Mouse (Mus musculus) myocyte (in vitro differentiated cells): ENCODE results near the gene Mlxip. TPM values are rescaled to one million over a fixed set of nuclear protein-coding genes. Genes with fewer than 3 reads are reported as not detected.

Experiments
- H3K27me3 ChIP-seq: one replicate; pipeline ENCODE4 v1.6.1; 2011; ENCODE audit not compliant: control insufficient read depth, insufficient read depth, insufficient read length
- H3K36me3 ChIP-seq: one replicate; pipeline ENCODE4 v1.6.1; 2011; ENCODE audit not compliant: control insufficient read depth, insufficient read depth
- H3K4me2 ChIP-seq: one replicate; pipeline ENCODE4 v1.6.1; 2011; ENCODE audit warnings: low read depth, control low read depth
- H3K4me3 ChIP-seq: one replicate; pipeline ENCODE4 v1.5.1; 2011; ENCODE audit warnings: mild to moderate bottlenecking, control low read depth, moderate library complexity
- H3K79me2 ChIP-seq: one replicate; pipeline ENCODE4 v1.6.1; 2011; ENCODE audit not compliant: control insufficient read depth, insufficient read depth
- H3ac ChIP-seq: one replicate; pipeline ENCODE4 v1.6.1; 2011; ENCODE audit not compliant: control insufficient read depth, insufficient read length
- CEBPB ChIP-seq: IDR thresholded peaks from 2 replicates; pipeline ENCODE4 v1.6.1; 2011; ENCODE audit warnings: mild to moderate bottlenecking, moderate library complexity; ENCODE audit not compliant: poor library complexity, insufficient read depth, severe bottlenecking
- E2F4 ChIP-seq: IDR thresholded peaks from one replicate; pipeline ENCODE4 v1.6.1; 2011; ENCODE audit warnings: mild to moderate bottlenecking, control low read depth, moderate library complexity; ENCODE audit not compliant: insufficient read depth
- MAX ChIP-seq: IDR thresholded peaks from one replicate; pipeline ENCODE4 v1.6.1; 2011; ENCODE audit warnings: low read depth, mild to moderate bottlenecking, control low read depth
- MYOD1 ChIP-seq, 3 experiments: IDR thresholded peaks; one replicate each; pipeline ENCODE4 v1.6.1; 2011; ENCODE audit warnings: control low read depth in 2 of 3, low read depth in 2 of 3, mild to moderate bottlenecking in 2 of 3, moderate library complexity in 1 of 3; ENCODE audit not compliant: insufficient read length in 2 of 3, control insufficient read depth in 1 of 3
- MYOG ChIP-seq, 3 experiments: IDR thresholded peaks; one replicate each; pipeline ENCODE4 v1.6.1; 2011; ENCODE audit warnings: control low read depth in 2 of 3, low read depth in 2 of 3, mild to moderate bottlenecking in 2 of 3; ENCODE audit not compliant: insufficient read length in 2 of 3, control insufficient read depth in 1 of 3, insufficient read depth in 1 of 3
- POLR2A ChIP-seq: IDR thresholded peaks from one replicate; pipeline ENCODE4 v1.6.1; 2011; ENCODE audit warnings: low read depth, mild to moderate bottlenecking, control low read depth, moderate library complexity; ENCODE audit not compliant: insufficient read length
- POLR2AphosphoS2 ChIP-seq: IDR thresholded peaks from one replicate; pipeline ENCODE4 v1.6.1; 2011; ENCODE audit warnings: low read depth, control low read depth; ENCODE audit not compliant: insufficient read length
- REST ChIP-seq: IDR thresholded peaks from one replicate; pipeline ENCODE4 v1.6.1; 2011; ENCODE audit warnings: mild to moderate bottlenecking, control low read depth, moderate library complexity; ENCODE audit not compliant: insufficient read depth, insufficient read length
- SRF ChIP-seq: IDR thresholded peaks from one replicate; pipeline ENCODE4 v1.6.1; 2011; ENCODE audit warnings: low read depth; ENCODE audit not compliant: control insufficient read depth, insufficient read length
- TCF12 ChIP-seq: IDR thresholded peaks from one replicate; pipeline ENCODE4 v1.6.1; 2011; ENCODE audit warnings: mild to moderate bottlenecking, control low read depth; ENCODE audit not compliant: poor library complexity, insufficient read depth, severe bottlenecking
- TCF3 ChIP-seq: IDR thresholded peaks from one replicate; pipeline ENCODE4 v1.6.1; 2011; ENCODE audit warnings: low read depth, control low read depth; ENCODE audit not compliant: insufficient read length
- USF1 ChIP-seq: IDR thresholded peaks from one replicate; pipeline ENCODE4 v1.6.1; 2011; ENCODE audit warnings: low read depth, mild to moderate bottlenecking, control low read depth, moderate library complexity
- polyA plus RNA-seq: library from polyadenylated mRNA; unstranded; fragments of >200 nt; fragmentation: generic; extraction: Trizol; gene quantifications from one replicate; pipeline ENCODE4 v1.2.1, GENCODE M21; 2012; ENCODE audit warnings: missing spikeins

The Mlxip gene
- polyA plus RNA-seq, 1 experiment: 6.0 TPM

DNA sequence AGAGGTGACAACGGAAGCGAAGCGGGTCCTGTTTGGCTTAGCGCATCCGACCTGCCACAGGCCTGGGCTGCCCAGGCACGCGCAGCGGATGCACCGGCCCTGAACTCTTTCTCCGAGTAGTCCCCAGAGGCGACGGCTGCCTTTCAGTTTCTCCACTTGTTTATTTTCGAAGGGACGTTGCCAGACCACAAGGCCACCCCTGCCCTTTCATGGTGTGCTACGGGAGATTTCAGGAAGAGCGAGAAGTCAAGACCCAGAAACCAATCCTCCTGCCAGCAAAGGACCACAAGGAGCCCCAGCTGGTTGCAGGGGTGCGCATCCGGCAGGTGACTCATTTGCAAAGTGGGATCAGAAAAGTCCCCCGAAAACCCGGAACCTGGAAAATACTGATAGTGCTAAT is 12.6 kb upstream of the Mlxip start:
- Histone ChIP-seq H3K27me3 (no peaks in the 10 kb centered on the region), H3K79me2 (no peaks in the 10 kb centered on the region), H3K36me3 (no peaks in the 10 kb centered on the region), H3ac (no peak overlapping the region), H3K4me2 (peak overlapping the region; percentile 54), H3K4me3 (no peak overlapping the region)
- TF ChIP-seq REST: no peak
- TF ChIP-seq USF1: no peak
- no peak for TF ChIP-seq MAX
- no peak for TF ChIP-seq TCF12
- no peak for TF ChIP-seq SRF
- no peak for TF ChIP-seq MYOG (IDR thresholded peaks at IDR 0.05; ENCODE audit: control insufficient read depth in 1 of 3, insufficient read depth in 1 of 3, insufficient read length in 2 of 3, low read depth in 2 of 3)
- no peak for TF ChIP-seq POLR2A

DNA sequence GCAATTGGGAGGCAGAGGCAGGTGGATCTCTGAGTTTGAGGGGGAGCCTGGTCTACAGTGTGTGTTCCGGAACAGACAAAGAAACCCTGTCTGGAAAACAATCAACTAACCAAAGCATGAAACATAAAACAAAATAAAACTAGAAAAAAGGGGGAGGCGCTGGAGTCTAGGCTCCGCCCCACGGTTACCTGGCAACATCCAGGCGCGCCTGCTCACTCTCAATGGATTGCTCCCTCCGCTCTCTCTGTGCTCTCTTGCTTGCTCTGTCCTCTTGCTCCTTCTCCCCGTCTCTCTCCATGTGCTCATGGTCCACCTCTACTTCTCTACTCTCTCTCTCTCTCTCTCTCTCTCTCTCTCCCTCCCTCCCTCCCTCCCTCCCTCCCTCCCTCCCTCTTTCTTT is 11.9 kb upstream of the Mlxip start:
- Histone ChIP-seq H3K4me2 (no peak overlapping the region), H3K27me3 (no peaks in the 10 kb centered on the region), H3K36me3 (no peaks in the 10 kb centered on the region), H3K4me3 (no peak overlapping the region), H3K79me2 (no peaks in the 10 kb centered on the region), H3ac (no peak overlapping the region)
- no peak for TF ChIP-seq TCF12
- no peak for TF ChIP-seq E2F4
- no peak for TF ChIP-seq MYOD1 (IDR thresholded peaks at IDR 0.05; ENCODE audit: control insufficient read depth in 1 of 3, insufficient read length in 2 of 3, low read depth in 2 of 3)
- no peak for TF ChIP-seq MAX
- no peak for TF ChIP-seq TCF3
- TF ChIP-seq MYOG (IDR thresholded peaks at IDR 0.05; ENCODE audit: control insufficient read depth in 1 of 3, insufficient read depth in 1 of 3, insufficient read length in 2 of 3, low read depth in 2 of 3): no peak
- no peak for TF ChIP-seq CEBPB
- TF ChIP-seq SRF: no peak
- no peak for TF ChIP-seq REST
- no peak for TF ChIP-seq POLR2AphosphoS2
- no peak for TF ChIP-seq USF1

DNA sequence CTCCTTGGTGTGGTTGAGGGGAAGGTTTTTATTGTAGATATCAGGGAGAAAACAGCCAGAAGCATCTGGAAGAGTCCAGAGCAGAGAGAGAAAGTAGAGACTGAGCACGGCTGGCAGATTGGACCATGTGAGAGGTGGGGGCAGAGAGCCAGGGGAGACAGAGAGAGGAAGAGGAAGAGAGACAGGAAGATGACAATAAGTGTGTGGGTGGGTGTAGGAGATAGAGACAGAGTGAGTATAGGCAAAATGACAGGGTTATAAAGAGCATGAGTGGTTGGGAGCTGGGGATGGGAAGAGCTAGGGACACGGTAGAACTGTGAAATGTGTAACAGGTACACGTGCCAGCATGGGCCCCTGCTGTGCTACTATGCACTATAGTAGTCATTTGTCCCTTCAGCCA is 6.1 kb upstream of the Mlxip start:
- H3ac ChIP-seq: no peak overlapping the region
- no peaks in the 10 kb centered on the region for H3K79me2 ChIP-seq
- H3K4me2 ChIP-seq: no peak overlapping the region
- TF ChIP-seq CEBPB: no peak
- no peak for TF ChIP-seq TCF3
- TF ChIP-seq REST: no peak
- no peak for TF ChIP-seq MAX
- no peak for TF ChIP-seq POLR2AphosphoS2
- no peak for TF ChIP-seq SRF
- TF ChIP-seq POLR2A: no peak
- no peak for TF ChIP-seq E2F4
- no peak for TF ChIP-seq MYOD1 (IDR thresholded peaks at IDR 0.05; ENCODE audit: control insufficient read depth in 1 of 3, insufficient read length in 2 of 3, low read depth in 2 of 3)
- no peak for TF ChIP-seq USF1
- no peak for TF ChIP-seq MYOG (IDR thresholded peaks at IDR 0.05; ENCODE audit: control insufficient read depth in 1 of 3, insufficient read depth in 1 of 3, insufficient read length in 2 of 3, low read depth in 2 of 3)
- TF ChIP-seq TCF12: no peak
- H3K4me3 ChIP-seq: no peak overlapping the region
- no peaks in the 10 kb centered on the region for H3K36me3 ChIP-seq
- H3K27me3 ChIP-seq: no peaks in the 10 kb centered on the region

DNA sequence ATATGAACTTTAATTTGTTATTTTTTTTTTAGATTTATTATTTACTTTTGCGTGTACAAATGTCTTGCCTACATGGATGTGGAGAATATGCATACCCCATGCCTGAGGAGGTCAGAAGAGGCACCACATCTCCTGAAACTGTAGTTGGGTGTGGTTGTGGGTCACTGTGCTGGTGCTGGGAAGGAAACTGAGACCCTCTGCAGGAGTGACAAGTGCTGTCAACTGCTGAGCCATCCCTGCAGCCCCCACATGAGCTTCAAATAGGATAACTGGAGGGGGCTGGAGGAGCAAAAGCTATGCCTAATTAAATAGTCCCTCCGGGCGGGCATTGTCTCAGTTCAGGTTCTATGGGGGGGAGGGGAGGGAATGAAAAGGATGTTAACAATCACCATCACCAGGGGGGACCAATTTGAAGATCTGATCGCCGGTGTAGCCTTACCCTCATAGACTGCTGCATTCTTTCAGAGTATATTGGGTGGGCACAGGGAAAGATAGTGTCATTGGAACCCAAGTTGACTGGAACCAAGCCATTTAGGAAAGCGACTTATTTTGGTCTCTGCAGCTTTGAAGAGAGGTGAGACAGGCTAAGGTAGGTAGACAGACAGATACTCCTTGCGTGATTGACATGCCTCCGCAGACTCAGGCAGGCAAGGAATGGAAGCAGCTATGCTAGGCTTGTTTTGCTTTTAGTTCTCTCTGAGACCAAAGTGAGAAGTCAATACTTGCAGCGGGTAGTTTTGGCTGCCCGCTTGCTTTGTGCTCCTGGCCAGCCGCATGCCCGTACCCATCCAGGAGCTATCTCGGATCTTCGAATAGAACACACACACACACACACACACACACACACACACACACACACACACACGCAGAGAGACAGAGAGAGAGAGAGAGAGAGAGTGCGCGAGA is 3.8 kb upstream of the Mlxip start:
- Histone ChIP-seq H3ac (no peak overlapping the region), H3K36me3 (no peaks in the 10 kb centered on the region), H3K4me3 (no peak overlapping the region), H3K79me2 (peaks cover 6% of the 10 kb centered on the region), H3K27me3 (no peaks in the 10 kb centered on the region), H3K4me2 (no peak overlapping the region)
- no peak for TF ChIP-seq POLR2AphosphoS2
- no peak for TF ChIP-seq MYOD1 (IDR thresholded peaks at IDR 0.05; ENCODE audit: control insufficient read depth in 1 of 3, insufficient read length in 2 of 3, low read depth in 2 of 3)
- no peak for TF ChIP-seq MYOG (IDR thresholded peaks at IDR 0.05; ENCODE audit: control insufficient read depth in 1 of 3, insufficient read depth in 1 of 3, insufficient read length in 2 of 3, low read depth in 2 of 3)

DNA sequence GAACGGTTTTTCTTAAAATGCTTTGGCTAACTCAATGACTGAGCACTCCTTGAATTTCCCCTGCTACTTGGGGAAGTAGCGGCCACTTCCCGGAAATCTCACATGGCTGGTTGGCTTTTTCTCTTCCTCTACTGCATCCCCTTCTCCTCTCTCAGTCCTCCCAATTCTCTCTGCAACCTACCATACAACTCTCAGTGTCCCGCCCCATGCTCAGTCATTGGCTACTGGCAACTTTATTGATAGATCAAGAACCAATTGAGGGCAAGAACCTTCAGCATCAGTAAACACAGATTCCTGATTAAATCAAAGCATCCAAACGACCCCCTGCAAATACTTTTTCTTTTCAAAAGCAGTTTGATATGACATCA is 3.2 kb upstream of the Mlxip start:
- no peak for TF ChIP-seq TCF3
- no peak overlapping the region for H3K4me2 ChIP-seq
- no peak overlapping the region for H3K4me3 ChIP-seq
- H3K27me3 ChIP-seq: no peaks in the 10 kb centered on the region
- peaks cover 6% of the 10 kb centered on the region for H3K79me2 ChIP-seq
- no peaks in the 10 kb centered on the region for H3K36me3 ChIP-seq
- no peak overlapping the region for H3ac ChIP-seq
